Mouse (Mus musculus) ES-Bruce4 (cell line): ENCODE results near the gene Vasn.

Experiments
- CTCF ChIP-seq: IDR thresholded peaks from one replicate; pipeline ENCODE4 v1.8.1; 2011; ENCODE audit warnings: low read depth, low read length
- POLR2A ChIP-seq: IDR thresholded peaks from one replicate; pipeline ENCODE4 v1.8.1; 2011; ENCODE audit warnings: low read length; ENCODE audit not compliant: insufficient read depth

GRCm38 (mm10) chr16:4642190-4642589, 2.4 kb downstream of the Vasn start:
- TF ChIP-seq POLR2A: no peak
- TF ChIP-seq CTCF: no peak
